Mouse (Mus musculus): ENCODE data around the gene Stk17b. TPM values are rescaled to one million over a fixed set of nuclear protein-coding genes. Genes with fewer than 3 reads are reported as not detected.

The Stk17b gene
- polyA plus RNA-seq, 1 experiment from 2014 or later, result 5.1 TPM

DNA sequence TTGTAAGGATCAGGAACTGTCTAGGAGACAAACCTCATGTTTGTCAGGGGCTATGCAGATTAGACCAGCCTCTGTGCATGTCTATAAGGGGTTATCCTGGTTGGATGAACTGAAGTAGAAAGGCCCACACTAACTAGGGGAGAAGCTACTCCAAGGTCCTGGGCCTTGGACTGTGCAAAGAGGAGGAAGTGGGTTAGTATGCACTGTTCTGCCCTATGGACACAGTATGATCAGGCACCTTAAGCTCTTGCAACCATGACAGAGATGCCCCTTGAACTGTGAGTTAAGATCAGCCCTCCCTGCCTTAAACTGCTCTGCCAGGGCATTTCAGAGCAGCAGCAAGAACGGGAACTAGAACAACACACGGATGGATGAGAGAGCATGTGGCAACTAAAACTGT is 31.3 kb upstream of the Stk17b start:
- peaks cover 4% of the 10 kb centered on the region for H3K36me3 ChIP-seq (ENCODE audit: control insufficient read depth, insufficient read depth, low read length)
- H3K27ac ChIP-seq (ENCODE audit: low read length), result no peak overlapping the region
- 93% methylated on average over 2 of the region's 2 CpGs for WGBS
- H3K9me3 ChIP-seq (replicated peaks; ENCODE audit: control insufficient read depth, low read length, poor library complexity, severe bottlenecking), result no peaks in the 10 kb centered on the region
- H3K4me3 ChIP-seq (ENCODE audit: low read depth, low read length), result no peak overlapping the region
- no peak for ATAC-seq
- H3K9ac ChIP-seq (ENCODE audit: low read depth, low read length), result no peak overlapping the region
- no peak overlapping the region for H3K4me2 ChIP-seq (ENCODE audit: low read length)
- H3K4me1 ChIP-seq (ENCODE audit: control insufficient read depth, insufficient read depth, low read length), result no peaks in the 10 kb centered on the region
- no peaks in the 10 kb centered on the region for H3K27me3 ChIP-seq (ENCODE audit: control insufficient read depth, insufficient read depth, low read depth, low read length)

DNA sequence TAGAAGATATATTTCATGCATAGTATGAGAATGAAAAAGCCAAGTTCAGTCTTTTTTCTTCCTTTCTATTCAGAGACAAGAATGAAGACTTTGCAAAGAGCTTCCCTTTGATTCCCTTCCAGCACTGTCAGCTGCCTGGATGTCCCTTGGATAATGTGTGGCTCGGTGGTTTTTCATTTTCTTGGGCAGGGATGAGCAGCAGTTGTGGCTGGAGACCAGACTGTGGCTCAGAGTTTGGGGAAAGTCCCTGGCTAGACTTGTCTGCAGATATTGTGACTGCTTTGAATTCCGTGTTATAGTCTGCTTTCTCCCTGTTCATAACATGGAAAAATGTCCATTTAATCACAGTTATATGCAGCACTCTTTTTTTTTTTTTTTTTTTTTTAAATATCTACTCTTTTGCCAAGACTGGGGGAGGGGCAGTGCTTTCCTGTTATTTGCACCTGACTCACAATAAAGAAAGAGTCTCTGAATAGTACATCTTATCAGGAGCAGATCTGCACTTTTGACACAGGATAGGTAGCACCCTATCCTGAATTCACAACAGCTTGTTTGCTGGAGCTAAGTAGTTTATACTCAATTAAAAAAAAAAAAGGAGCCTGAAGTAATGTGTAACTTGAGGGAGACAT is 29.2 kb upstream of the Stk17b start:
- ATAC-seq, result no peak

DNA sequence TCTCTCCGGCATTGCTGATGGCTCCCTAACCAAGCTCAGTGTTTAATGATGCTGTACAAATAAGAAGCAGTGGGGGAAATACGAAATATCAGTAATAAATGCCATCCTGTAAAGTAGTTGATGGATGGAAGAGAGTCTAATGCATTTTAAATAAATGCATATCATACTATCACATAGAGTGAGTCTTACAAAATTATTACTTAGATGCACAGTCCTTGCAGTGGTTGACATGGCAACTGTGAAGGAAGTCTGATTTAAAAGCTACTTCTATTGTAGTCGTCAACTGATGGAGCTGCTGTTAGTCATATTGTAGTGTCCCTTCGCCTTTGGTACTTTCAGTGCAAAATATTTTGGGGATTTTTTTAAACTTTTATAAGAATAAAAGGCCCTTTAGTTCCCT is 26.9 kb upstream of the Stk17b start:
- no peaks in the 10 kb centered on the region for H3K9me3 ChIP-seq (replicated peaks; ENCODE audit: control insufficient read depth, low read length, poor library complexity, severe bottlenecking)
- no peaks in the 10 kb centered on the region for H3K27me3 ChIP-seq (ENCODE audit: control insufficient read depth, insufficient read depth, low read depth, low read length)
- no peak overlapping the region for H3K9ac ChIP-seq (ENCODE audit: low read depth, low read length)
- H3K4me3 ChIP-seq (ENCODE audit: low read depth, low read length), result no peak overlapping the region
- H3K36me3 ChIP-seq (ENCODE audit: control insufficient read depth, insufficient read depth, low read length), result peaks cover 4% of the 10 kb centered on the region
- 87% methylated on average over 4 of the region's 4 CpGs for WGBS
- H3K27ac ChIP-seq (ENCODE audit: low read length), result no peak overlapping the region
- ATAC-seq, result 0 out of 2 replicates have a peak, but pooled peaks have one; percentile 25
- H3K4me2 ChIP-seq (ENCODE audit: low read length), result no peak overlapping the region
- H3K4me1 ChIP-seq (ENCODE audit: control insufficient read depth, insufficient read depth, low read length), result no peaks in the 10 kb centered on the region

More for the DNA sequence above, 29.2 kb upstream of the Stk17b start:
- Histone ChIP-seq H3K36me3 (ENCODE audit: control insufficient read depth, insufficient read depth, low read length) (peaks cover 4% of the 10 kb centered on the region), H3K9ac (ENCODE audit: low read depth, low read length) (no peak overlapping the region), H3K4me3 (ENCODE audit: low read depth, low read length) (no peak overlapping the region), H3K4me1 (ENCODE audit: control insufficient read depth, insufficient read depth, low read length) (no peaks in the 10 kb centered on the region), H3K4me2 (ENCODE audit: low read length) (no peak overlapping the region), H3K9me3 (replicated peaks; ENCODE audit: control insufficient read depth, low read length, poor library complexity, severe bottlenecking) (no peaks in the 10 kb centered on the region), H3K27me3 (ENCODE audit: control insufficient read depth, insufficient read depth, low read depth, low read length) (no peaks in the 10 kb centered on the region), H3K27ac (ENCODE audit: low read length) (no peak overlapping the region)
- WGBS, result 58% methylated on average over 2 of the region's 2 CpGs

DNA sequence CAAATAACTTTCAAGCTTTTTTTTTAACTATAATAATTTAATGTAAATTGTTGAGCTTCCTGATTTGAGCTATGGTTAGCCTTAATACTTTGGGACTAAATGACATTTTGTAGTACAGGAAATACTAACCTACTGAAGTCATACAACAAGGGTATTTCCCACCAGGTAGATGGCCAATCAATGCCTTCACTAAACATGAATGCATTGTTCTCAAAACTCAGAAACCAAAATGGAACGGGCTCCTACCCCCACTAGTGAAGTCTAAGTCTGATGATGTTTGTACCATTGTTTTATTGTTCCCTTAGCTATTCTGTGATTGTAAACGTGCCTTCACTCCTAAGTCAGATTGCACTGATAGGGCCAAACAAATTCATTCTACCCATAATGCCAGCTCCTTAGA is 23.2 kb upstream of the Stk17b start:
- Histone ChIP-seq H3K9ac (ENCODE audit: low read depth, low read length) (no peak overlapping the region), H3K4me1 (ENCODE audit: control insufficient read depth, insufficient read depth, low read length) (no peaks in the 10 kb centered on the region), H3K36me3 (ENCODE audit: control insufficient read depth, insufficient read depth, low read length) (peaks cover 4% of the 10 kb centered on the region), H3K27me3 (ENCODE audit: control insufficient read depth, insufficient read depth, low read depth, low read length) (no peaks in the 10 kb centered on the region), H3K9me3 (replicated peaks; ENCODE audit: control insufficient read depth, low read length, poor library complexity, severe bottlenecking) (no peaks in the 10 kb centered on the region), H3K27ac (ENCODE audit: low read length) (no peak overlapping the region), H3K4me3 (ENCODE audit: low read depth, low read length) (no peak overlapping the region), H3K4me2 (ENCODE audit: low read length) (no peak overlapping the region)
- ATAC-seq, result no peak
- 83% methylated on average over 2 of the region's 2 CpGs for WGBS

DNA sequence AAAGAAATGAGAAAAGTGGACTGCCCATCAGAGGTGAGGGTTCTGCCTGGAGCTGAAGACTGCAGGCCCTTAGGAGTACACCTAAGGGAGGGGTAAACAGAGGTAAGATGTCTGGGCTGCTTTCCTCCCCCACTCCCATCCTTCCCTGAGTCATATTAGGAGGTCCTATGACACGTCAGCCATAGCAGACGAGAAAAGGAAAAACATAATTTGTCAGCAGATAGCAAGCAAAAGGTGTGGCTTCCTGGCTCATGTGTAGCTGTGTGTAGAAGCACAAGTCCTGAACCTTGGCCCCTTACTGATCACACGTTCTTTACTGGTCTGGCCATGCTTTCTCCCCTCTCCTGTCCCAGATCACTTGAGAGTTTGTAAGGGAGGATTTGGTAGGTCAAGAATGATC is 12.8 kb upstream of the Stk17b start:
- no peaks in the 10 kb centered on the region for H3K27me3 ChIP-seq (ENCODE audit: control insufficient read depth, insufficient read depth, low read depth, low read length)
- no peak overlapping the region for H3K4me2 ChIP-seq (ENCODE audit: low read length)
- no peak overlapping the region for H3K27ac ChIP-seq (ENCODE audit: low read length)
- 80% methylated on average over 3 of the region's 3 CpGs for WGBS
- H3K9ac ChIP-seq (ENCODE audit: low read depth, low read length), result no peak overlapping the region
- H3K36me3 ChIP-seq (ENCODE audit: control insufficient read depth, insufficient read depth, low read length), result no peaks in the 10 kb centered on the region
- no peaks in the 10 kb centered on the region for H3K4me1 ChIP-seq (ENCODE audit: control insufficient read depth, insufficient read depth, low read length)
- H3K9me3 ChIP-seq (replicated peaks; ENCODE audit: control insufficient read depth, low read length, poor library complexity, severe bottlenecking), result no peaks in the 10 kb centered on the region
- no peak for ATAC-seq
- H3K4me3 ChIP-seq (ENCODE audit: low read depth, low read length), result no peak overlapping the region

DNA sequence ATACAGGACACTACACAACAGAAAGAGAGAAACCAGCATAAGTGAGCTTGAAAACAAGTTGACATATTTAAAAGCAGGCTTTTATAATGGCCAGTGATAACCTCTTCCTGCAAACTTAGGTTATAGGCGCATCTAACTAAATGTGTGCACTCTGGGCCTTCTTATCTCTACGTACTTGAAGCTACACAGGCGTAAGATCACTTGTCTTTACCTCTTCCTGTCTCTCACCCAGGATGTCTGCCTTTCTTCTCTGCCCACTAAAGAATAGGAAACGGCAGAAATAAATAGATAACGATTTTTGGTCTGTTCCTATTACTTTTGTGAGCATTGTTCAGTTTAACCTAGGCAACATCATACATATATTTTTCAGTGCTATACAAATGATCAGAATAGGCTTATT is 12.1 kb upstream of the Stk17b start:
- 91% methylated on average over 5 of the region's 5 CpGs for WGBS
- H3K36me3 ChIP-seq (ENCODE audit: control insufficient read depth, insufficient read depth, low read length), result no peaks in the 10 kb centered on the region
- H3K4me2 ChIP-seq (ENCODE audit: low read length), result no peak overlapping the region
- H3K27ac ChIP-seq (ENCODE audit: low read length), result no peak overlapping the region
- no peaks in the 10 kb centered on the region for H3K27me3 ChIP-seq (ENCODE audit: control insufficient read depth, insufficient read depth, low read depth, low read length)
- no peak overlapping the region for H3K9ac ChIP-seq (ENCODE audit: low read depth, low read length)
- no peaks in the 10 kb centered on the region for H3K9me3 ChIP-seq (replicated peaks; ENCODE audit: control insufficient read depth, low read length, poor library complexity, severe bottlenecking)
- ATAC-seq, result no peak
- no peak overlapping the region for H3K4me3 ChIP-seq (ENCODE audit: low read depth, low read length)
- H3K4me1 ChIP-seq (ENCODE audit: control insufficient read depth, insufficient read depth, low read length), result no peaks in the 10 kb centered on the region

DNA sequence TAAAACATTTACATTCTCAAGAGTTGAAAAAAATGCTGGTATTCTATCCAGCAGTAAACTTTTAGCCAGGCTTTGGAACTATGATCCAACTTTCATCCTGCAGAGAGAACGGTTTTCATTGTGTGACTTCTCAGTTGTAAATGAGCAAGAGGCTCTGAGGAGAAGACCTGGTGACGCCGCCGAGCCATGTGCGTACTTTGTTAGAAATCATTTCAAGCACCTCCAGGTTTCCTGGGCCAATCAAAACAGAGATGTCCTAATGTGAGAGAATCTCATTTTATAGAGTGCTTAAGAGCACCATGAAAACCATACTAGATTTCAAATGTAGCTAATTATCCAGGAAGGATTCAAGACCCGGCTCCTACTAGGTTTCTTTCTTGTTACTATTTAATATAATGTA is 11.2 kb upstream of the Stk17b start:
- H3K36me3 ChIP-seq (ENCODE audit: control insufficient read depth, insufficient read depth, low read length), result no peaks in the 10 kb centered on the region
- H3K9ac ChIP-seq (ENCODE audit: low read depth, low read length), result no peak overlapping the region
- 89% methylated on average over 6 of the region's 6 CpGs for WGBS
- no peak overlapping the region for H3K4me3 ChIP-seq (ENCODE audit: low read depth, low read length)
- no peak for ATAC-seq
- no peak overlapping the region for H3K4me2 ChIP-seq (ENCODE audit: low read length)
- H3K27me3 ChIP-seq (ENCODE audit: control insufficient read depth, insufficient read depth, low read depth, low read length), result no peaks in the 10 kb centered on the region
- no peak overlapping the region for H3K27ac ChIP-seq (ENCODE audit: low read length)
- H3K4me1 ChIP-seq (ENCODE audit: control insufficient read depth, insufficient read depth, low read length), result no peaks in the 10 kb centered on the region
- H3K9me3 ChIP-seq (replicated peaks; ENCODE audit: control insufficient read depth, low read length, poor library complexity, severe bottlenecking), result no peaks in the 10 kb centered on the region

DNA sequence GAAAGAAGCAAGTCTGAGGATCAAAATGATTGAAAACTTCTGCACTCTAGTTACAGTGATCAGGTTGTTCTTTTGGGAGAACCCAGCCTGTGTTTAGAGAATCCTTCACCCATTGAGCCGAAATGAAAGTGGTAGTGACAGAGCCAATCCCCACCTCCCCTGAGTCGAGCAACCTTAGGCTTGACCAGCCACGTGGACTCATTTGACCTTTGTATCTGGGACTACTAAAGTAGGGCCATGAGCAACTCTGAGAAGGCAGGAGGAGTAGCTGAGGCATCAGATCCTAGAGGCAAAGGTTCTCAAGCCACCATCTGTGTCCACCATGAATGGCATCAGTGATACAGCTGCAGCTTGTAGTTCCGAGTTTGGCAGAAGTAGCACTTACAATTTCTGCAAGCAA is 10.6 kb upstream of the Stk17b start:
- H3K36me3 ChIP-seq (ENCODE audit: control insufficient read depth, insufficient read depth, low read length), result no peaks in the 10 kb centered on the region
- H3K4me3 ChIP-seq (ENCODE audit: low read depth, low read length), result no peak overlapping the region
- no peaks in the 10 kb centered on the region for H3K4me1 ChIP-seq (ENCODE audit: control insufficient read depth, insufficient read depth, low read length)
- H3K4me2 ChIP-seq (ENCODE audit: low read length), result no peak overlapping the region
- H3K9ac ChIP-seq (ENCODE audit: low read depth, low read length), result no peak overlapping the region
- ATAC-seq, result no peak
- no peak overlapping the region for H3K27ac ChIP-seq (ENCODE audit: low read length)
- no peaks in the 10 kb centered on the region for H3K27me3 ChIP-seq (ENCODE audit: control insufficient read depth, insufficient read depth, low read depth, low read length)
- WGBS, result 85% methylated on average over 4 of the region's 4 CpGs
- H3K9me3 ChIP-seq (replicated peaks; ENCODE audit: control insufficient read depth, low read length, poor library complexity, severe bottlenecking), result no peaks in the 10 kb centered on the region

DNA sequence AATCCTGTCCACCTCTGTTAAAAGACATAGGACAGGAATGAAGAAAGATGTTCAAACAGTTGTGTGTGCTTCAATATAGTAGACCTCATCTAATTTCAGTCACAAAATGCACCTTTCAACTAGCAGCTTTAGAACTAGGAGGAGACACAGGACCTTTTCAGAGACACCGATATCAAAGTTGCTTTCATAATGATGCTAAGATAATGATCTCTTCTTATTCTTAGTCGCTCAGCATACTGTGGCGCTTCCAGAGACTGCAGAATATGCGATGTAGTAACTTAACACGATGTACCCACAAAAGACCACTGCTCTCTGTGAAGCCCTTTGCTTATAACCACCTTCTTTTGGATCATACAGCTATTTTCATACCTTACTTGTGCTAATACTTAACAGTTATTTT is 10.1 kb upstream of the Stk17b start:
- Histone ChIP-seq H3K4me2 (ENCODE audit: low read length) (no peak overlapping the region), H3K4me3 (ENCODE audit: low read depth, low read length) (no peak overlapping the region), H3K27ac (ENCODE audit: low read length) (no peak overlapping the region), H3K9me3 (replicated peaks; ENCODE audit: control insufficient read depth, low read length, poor library complexity, severe bottlenecking) (no peaks in the 10 kb centered on the region), H3K9ac (ENCODE audit: low read depth, low read length) (no peak overlapping the region), H3K27me3 (ENCODE audit: control insufficient read depth, insufficient read depth, low read depth, low read length) (no peaks in the 10 kb centered on the region), H3K36me3 (ENCODE audit: control insufficient read depth, insufficient read depth, low read length) (no peaks in the 10 kb centered on the region), H3K4me1 (ENCODE audit: control insufficient read depth, insufficient read depth, low read length) (no peaks in the 10 kb centered on the region)
- no peak for ATAC-seq
- 91% methylated on average over 5 of the region's 5 CpGs for WGBS

Data from midbrain, embryonic 16.5 days (tissue).